Mouse (Mus musculus): ENCODE data around the gene Ncoa3. TPM values are rescaled to one million over a fixed set of nuclear protein-coding genes. Genes with fewer than 3 reads are reported as not detected.

Gene Ncoa3
- polyA plus RNA-seq, 1 experiment: 19.6 TPM

- WGBS: 84% methylated on average over 9 of the region's 9 CpGs
These were observed 96.6 kb downstream of the Ncoa3 start for GRCm38 (mm10) chr2:166088991-166089390.

GRCm38 (mm10) chr2:166090131-166090581 lies 97.7 kb downstream of the Ncoa3 start:
- DNase-seq (ENCODE audit: low read depth, low spot score): no peak
- 74% methylated on average over 7 of the region's 7 CpGs for WGBS

More at GRCm38 (mm10) chr2:166088991-166089390, 96.6 kb downstream of the Ncoa3 start:
- DNase-seq (ENCODE audit: low read depth, low spot score): no peak

GRCm38 (mm10) chr2:166091599-166091998 lies 99.2 kb downstream of the Ncoa3 start:
- no peak for DNase-seq (ENCODE audit: low read depth, low spot score)

- 92% methylated on average over 6 of the region's 6 CpGs for WGBS
These were observed 100.0 kb downstream of the Ncoa3 start for GRCm38 (mm10) chr2:166092412-166092811.

GRCm38 (mm10) chr2:166096300-166096699 lies 103.9 kb downstream of the Ncoa3 start:
- WGBS: 93% methylated on average over 6 of the region's 6 CpGs
- DNase-seq (ENCODE audit: low read depth, low spot score): no peak

More at GRCm38 (mm10) chr2:166092412-166092811, 100.0 kb downstream of the Ncoa3 start:
- DNase-seq (ENCODE audit: low read depth, low spot score): no peak

- 100% methylated on average over 1 of the region's 1 CpGs for WGBS
- DNase-seq (ENCODE audit: low read depth, low spot score): no peak
These were observed 104.4 kb downstream of the Ncoa3 start for GRCm38 (mm10) chr2:166096834-166097233.

- 86% methylated on average over 18 of the region's 18 CpGs for WGBS
- no peak for DNase-seq (ENCODE audit: low read depth, low spot score)
These were observed 105.2 kb downstream of the Ncoa3 start for GRCm38 (mm10) chr2:166097443-166098291.

GRCm38 (mm10) chr2:166098292-166098933 lies 106.0 kb downstream of the Ncoa3 start:
- 83% methylated on average over 15 of the region's 15 CpGs for WGBS
- DNase-seq (ENCODE audit: low read depth, low spot score): no peak

- DNase-seq (ENCODE audit: low read depth, low spot score): no peak
- WGBS: 88% methylated on average over 21 of the region's 21 CpGs
These were observed 108.2 kb downstream of the Ncoa3 start for GRCm38 (mm10) chr2:166100309-166101262.

GRCm38 (mm10) chr2:166102893-166103292 lies 110.5 kb downstream of the Ncoa3 start:
- 90% methylated on average over 7 of the region's 7 CpGs for WGBS
- no peak for DNase-seq (ENCODE audit: low read depth, low spot score)

GRCm38 (mm10) chr2:166105911-166106310 lies 113.5 kb downstream of the Ncoa3 start:
- WGBS: 81% methylated on average over 9 of the region's 9 CpGs
- DNase-seq (ENCODE audit: low read depth, low spot score): no peak

- WGBS: 87% methylated on average over 2 of the region's 2 CpGs
- DNase-seq (ENCODE audit: low read depth, low spot score): no peak
These were observed 114.2 kb downstream of the Ncoa3 start for GRCm38 (mm10) chr2:166106631-166107030.

- WGBS: 90% methylated on average over 5 of the region's 5 CpGs
These were observed 115.5 kb downstream of the Ncoa3 start for GRCm38 (mm10) chr2:166107911-166108310.

GRCm38 (mm10) chr2:166108326-166108725 lies 115.9 kb downstream of the Ncoa3 start:
- WGBS: 29% methylated on average over 4 of the region's 4 CpGs
- peak; percentile 50 for DNase-seq (ENCODE audit: low read depth, low spot score)

More at GRCm38 (mm10) chr2:166107911-166108310, 115.5 kb downstream of the Ncoa3 start:
- no peak for DNase-seq (ENCODE audit: low read depth, low spot score)

- 80% methylated on average over 8 of the region's 8 CpGs for WGBS
- no peak for DNase-seq (ENCODE audit: low read depth, low spot score)
These were observed 118.3 kb downstream of the Ncoa3 start for GRCm38 (mm10) chr2:166110764-166111163.

- 48% methylated on average over 2 of the region's 2 CpGs for WGBS
- DNase-seq (ENCODE audit: low read depth, low spot score): no peak
These were observed 118.8 kb downstream of the Ncoa3 start for GRCm38 (mm10) chr2:166111238-166111637.

- no peak for DNase-seq (ENCODE audit: low read depth, low spot score)
- 60% methylated on average over 10 of the region's 10 CpGs for WGBS
These were observed 119.4 kb downstream of the Ncoa3 start for GRCm38 (mm10) chr2:166111831-166112250.

- DNase-seq (ENCODE audit: low read depth, low spot score): no peak
- 94% methylated on average over 11 of the region's 11 CpGs for WGBS
These were observed 120.5 kb downstream of the Ncoa3 start for GRCm38 (mm10) chr2:166112986-166113385.

GRCm38 (mm10) chr2:166115571-166116277 lies 123.3 kb downstream of the Ncoa3 start:
- DNase-seq (ENCODE audit: low read depth, low spot score): no peak

More at GRCm38 (mm10) chr2:166115571-166116277, 123.3 kb downstream of the Ncoa3 start:
- 87% methylated on average over 15 of the region's 15 CpGs for WGBS

All from large intestine, adult 2 months (tissue).